Mouse (Mus musculus): ENCODE data around the gene Pid1. TPM values are rescaled to one million over a fixed set of nuclear protein-coding genes. Genes with fewer than 3 reads are reported as not detected.
A peak's percentile ranks its signal among the peaks of the same experiment; 100 is the strongest.

Gene Pid1
- polyA plus RNA-seq, 1 experiment from 2014 or later: 20.8 TPM

DNA sequence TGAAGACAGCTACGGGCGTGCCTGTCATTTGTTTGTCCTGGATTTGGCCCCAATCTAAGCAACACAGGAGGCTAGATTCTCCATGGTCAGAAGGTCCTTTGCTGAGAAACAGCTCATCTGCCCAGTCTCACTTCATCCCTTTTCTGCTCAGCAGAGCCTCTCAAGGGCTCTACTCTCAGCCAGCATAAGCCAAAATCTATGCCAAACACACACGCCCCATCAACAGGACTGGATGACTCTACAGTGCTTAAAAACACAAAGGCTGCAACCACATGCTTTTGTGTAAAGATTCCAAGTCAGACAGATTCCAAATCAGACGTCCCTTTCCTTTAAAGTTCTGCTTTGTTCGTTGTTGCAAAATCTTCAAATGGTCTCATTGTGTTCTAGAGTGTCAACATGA, 174.5 kb downstream of the Pid1 start:
- no peak for ATAC-seq
- no peak overlapping the region for H3K4me3 ChIP-seq (ENCODE audit: low read depth, low read length)
- H3K36me3 ChIP-seq (ENCODE audit: insufficient read depth, low read length): no peaks in the 10 kb centered on the region
- H3K9me3 ChIP-seq (ENCODE audit: low read length): no peaks in the 10 kb centered on the region
- no peak overlapping the region for H3K9ac ChIP-seq (replicated peaks; ENCODE audit: low read depth)
- no peaks in the 10 kb centered on the region for H3K27me3 ChIP-seq (replicated peaks; ENCODE audit: insufficient read depth, low read length)
- WGBS: 67% methylated on average over 5 of the region's 5 CpGs
- no peak overlapping the region for H3K27ac ChIP-seq (ENCODE audit: low read length)
- TF ChIP-seq EP300 (IDR thresholded peaks at IDR 0.05): no peak
- no peak for TF ChIP-seq CTCF (IDR thresholded peaks at IDR 0.05)
- no peak overlapping the region for H3K4me2 ChIP-seq (replicated peaks; ENCODE audit: low read depth, low read length)
- H3K4me1 ChIP-seq (ENCODE audit: insufficient read depth, low read depth, low read length): no peaks in the 10 kb centered on the region
- DNase-seq (ENCODE audit: low spot score): peak; percentile 9

DNA sequence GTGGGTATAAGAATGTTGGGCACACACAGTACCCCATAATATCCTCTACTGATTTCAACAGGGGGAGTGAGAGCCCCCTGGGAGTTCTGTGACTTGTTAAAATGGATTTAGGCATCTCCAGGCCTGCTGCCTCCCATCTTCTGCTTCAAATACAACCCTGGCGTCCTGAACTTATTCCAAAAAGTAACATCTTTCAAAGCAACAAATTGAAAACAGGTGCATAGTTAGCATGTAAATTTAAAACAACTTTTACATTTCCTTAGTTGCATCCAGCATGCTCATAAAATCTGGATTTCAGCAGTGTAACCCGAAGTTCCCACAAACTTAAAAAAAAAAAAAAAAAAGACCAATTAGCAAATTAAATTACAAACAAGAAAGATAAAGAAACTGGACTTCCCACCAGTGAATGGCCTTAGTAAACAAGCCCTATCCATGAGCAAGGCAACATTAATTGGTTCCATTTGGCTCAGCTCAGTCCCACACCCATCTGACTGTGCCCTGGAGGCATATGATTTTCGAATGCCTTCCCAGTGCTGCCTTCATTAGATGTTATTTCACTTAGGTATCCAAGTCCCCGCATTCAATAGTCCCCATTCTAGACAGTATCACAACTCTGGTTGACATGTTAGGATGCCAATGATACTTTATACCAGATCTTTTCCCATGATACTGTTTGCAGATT, 177.1 kb downstream of the Pid1 start:
- Histone ChIP-seq H3K9ac (replicated peaks; ENCODE audit: low read depth) (no peak overlapping the region), H3K27ac (ENCODE audit: low read length) (no peak overlapping the region), H3K4me3 (ENCODE audit: low read depth, low read length) (no peak overlapping the region), H3K36me3 (ENCODE audit: insufficient read depth, low read length) (no peaks in the 10 kb centered on the region), H3K4me1 (ENCODE audit: insufficient read depth, low read depth, low read length) (no peaks in the 10 kb centered on the region), H3K4me2 (replicated peaks; ENCODE audit: low read depth, low read length) (no peak overlapping the region), H3K27me3 (replicated peaks; ENCODE audit: insufficient read depth, low read length) (no peaks in the 10 kb centered on the region), H3K9me3 (ENCODE audit: low read length) (no peaks in the 10 kb centered on the region)
- TF ChIP-seq EP300 (IDR thresholded peaks at IDR 0.05): no peak
- no peak for TF ChIP-seq CTCF (IDR thresholded peaks at IDR 0.05)
- no peak for ATAC-seq
- 77% methylated on average over 4 of the region's 4 CpGs for WGBS
- DNase-seq (ENCODE audit: low spot score): no peak

- no peaks in the 10 kb centered on the region for H3K27me3 ChIP-seq (replicated peaks; ENCODE audit: insufficient read depth, low read length)
- ATAC-seq (no peak), DNase-seq (ENCODE audit: low spot score) (no peak)
- no peak overlapping the region for H3K4me2 ChIP-seq (replicated peaks; ENCODE audit: low read depth, low read length)
- H3K4me1 ChIP-seq (ENCODE audit: insufficient read depth, low read depth, low read length): no peaks in the 10 kb centered on the region
- H3K9ac ChIP-seq (replicated peaks; ENCODE audit: low read depth): no peak overlapping the region
- no peak for TF ChIP-seq EP300 (IDR thresholded peaks at IDR 0.05)
- no peak for TF ChIP-seq CTCF (IDR thresholded peaks at IDR 0.05)
- no peak overlapping the region for H3K27ac ChIP-seq (ENCODE audit: low read length)
- no peaks in the 10 kb centered on the region for H3K36me3 ChIP-seq (ENCODE audit: insufficient read depth, low read length)
- no peaks in the 10 kb centered on the region for H3K9me3 ChIP-seq (ENCODE audit: low read length)
- H3K4me3 ChIP-seq (ENCODE audit: low read depth, low read length): no peak overlapping the region
- WGBS: 63% methylated on average over 1 of the region's 1 CpGs
Observed at GRCm38 (mm10) chr1:84177696-84178095, 186.3 kb downstream of the Pid1 start.

GRCm38 (mm10) chr1:84177033-84177432, 186.9 kb downstream of the Pid1 start:
- Histone ChIP-seq H3K36me3 (ENCODE audit: insufficient read depth, low read length) (no peaks in the 10 kb centered on the region), H3K9me3 (ENCODE audit: low read length) (no peaks in the 10 kb centered on the region), H3K4me1 (ENCODE audit: insufficient read depth, low read depth, low read length) (no peaks in the 10 kb centered on the region), H3K4me2 (replicated peaks; ENCODE audit: low read depth, low read length) (no peak overlapping the region), H3K4me3 (ENCODE audit: low read depth, low read length) (no peak overlapping the region), H3K27me3 (replicated peaks; ENCODE audit: insufficient read depth, low read length) (no peaks in the 10 kb centered on the region), H3K9ac (replicated peaks; ENCODE audit: low read depth) (no peak overlapping the region), H3K27ac (ENCODE audit: low read length) (no peak overlapping the region)
- TF ChIP-seq EP300 (IDR thresholded peaks at IDR 0.05) (no peak), CTCF (IDR thresholded peaks at IDR 0.05) (no peak)
- DNase-seq (ENCODE audit: low spot score) (no peak), ATAC-seq (no peak)
- WGBS: 44% methylated on average over 2 of the region's 2 CpGs

- H3K4me2 ChIP-seq (replicated peaks; ENCODE audit: low read depth, low read length): no peak overlapping the region
- no peaks in the 10 kb centered on the region for H3K36me3 ChIP-seq (ENCODE audit: insufficient read depth, low read length)
- 83% methylated on average over 6 of the region's 6 CpGs for WGBS
- no peaks in the 10 kb centered on the region for H3K4me1 ChIP-seq (ENCODE audit: insufficient read depth, low read depth, low read length)
- no peak for TF ChIP-seq CTCF (IDR thresholded peaks at IDR 0.05)
- no peak for TF ChIP-seq EP300 (IDR thresholded peaks at IDR 0.05)
- ATAC-seq (no peak), DNase-seq (ENCODE audit: low spot score) (no peak)
- no peak overlapping the region for H3K9ac ChIP-seq (replicated peaks; ENCODE audit: low read depth)
- H3K9me3 ChIP-seq (ENCODE audit: low read length): no peaks in the 10 kb centered on the region
- H3K4me3 ChIP-seq (ENCODE audit: low read depth, low read length): no peak overlapping the region
- no peaks in the 10 kb centered on the region for H3K27me3 ChIP-seq (replicated peaks; ENCODE audit: insufficient read depth, low read length)
- no peak overlapping the region for H3K27ac ChIP-seq (ENCODE audit: low read length)
Observed at GRCm38 (mm10) chr1:84172941-84173340, 191.0 kb downstream of the Pid1 start.

GRCm38 (mm10) chr1:84157790-84158189, 206.2 kb downstream of the Pid1 start:
- DNase-seq (ENCODE audit: low spot score) (no peak), ATAC-seq (no peak)
- Histone ChIP-seq H3K4me1 (ENCODE audit: insufficient read depth, low read depth, low read length) (no peaks in the 10 kb centered on the region), H3K27ac (ENCODE audit: low read length) (no peak overlapping the region), H3K9me3 (ENCODE audit: low read length) (no peaks in the 10 kb centered on the region), H3K36me3 (ENCODE audit: insufficient read depth, low read length) (no peaks in the 10 kb centered on the region), H3K4me2 (replicated peaks; ENCODE audit: low read depth, low read length) (no peak overlapping the region), H3K27me3 (replicated peaks; ENCODE audit: insufficient read depth, low read length) (no peaks in the 10 kb centered on the region), H3K4me3 (ENCODE audit: low read depth, low read length) (no peak overlapping the region), H3K9ac (replicated peaks; ENCODE audit: low read depth) (no peak overlapping the region)
- TF ChIP-seq CTCF (IDR thresholded peaks at IDR 0.05): no peak
- TF ChIP-seq EP300 (IDR thresholded peaks at IDR 0.05): no peak
- WGBS: 69% methylated on average over 3 of the region's 3 CpGs

DNA sequence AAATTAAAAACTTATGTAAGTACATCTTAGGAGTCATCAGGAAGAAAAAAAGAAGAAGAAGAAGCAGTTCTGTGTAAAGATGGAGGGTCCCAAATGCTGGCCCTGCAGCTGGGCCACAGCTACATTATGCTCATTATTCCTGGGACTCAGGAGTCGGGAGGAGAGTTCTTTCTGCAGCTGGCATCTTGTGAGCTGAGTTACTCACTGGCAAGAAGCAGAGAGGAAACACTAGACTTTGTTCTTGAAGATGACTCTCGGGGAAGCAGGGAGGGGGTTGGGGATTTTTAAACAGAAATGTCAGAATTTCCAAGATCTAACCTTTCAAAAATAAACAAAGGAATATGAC, 208.4 kb downstream of the Pid1 start:
- TF ChIP-seq EP300 (IDR thresholded peaks at IDR 0.05) (no peak), CTCF (IDR thresholded peaks at IDR 0.05) (no peak)
- Histone ChIP-seq H3K4me3 (ENCODE audit: low read depth, low read length) (no peak overlapping the region), H3K9me3 (ENCODE audit: low read length) (no peaks in the 10 kb centered on the region), H3K27me3 (replicated peaks; ENCODE audit: insufficient read depth, low read length) (no peaks in the 10 kb centered on the region), H3K4me2 (replicated peaks; ENCODE audit: low read depth, low read length) (no peak overlapping the region), H3K4me1 (ENCODE audit: insufficient read depth, low read depth, low read length) (no peaks in the 10 kb centered on the region), H3K9ac (replicated peaks; ENCODE audit: low read depth) (no peak overlapping the region), H3K27ac (ENCODE audit: low read length) (no peak overlapping the region), H3K36me3 (ENCODE audit: insufficient read depth, low read length) (no peaks in the 10 kb centered on the region)
- no peak for DNase-seq (ENCODE audit: low spot score)
- 6% methylated on average over 2 of the region's 2 CpGs for WGBS
- ATAC-seq: no peak

Measured in lung, postnatal 0 days (tissue).